Mouse (Mus musculus) midbrain, embryonic 13.5 days (tissue): ENCODE results near the gene Gm340. TPM values are rescaled to one million over a fixed set of nuclear protein-coding genes. Genes with fewer than 3 reads are reported as not detected.

Experiments
- ATAC-seq: fragments of 200-750 bp; cut with Nextera tagmentation; 2 replicates; pipeline ENCODE4 v1.8.0; 2017; ENCODE audit warnings: mild to moderate bottlenecking, moderate TSS enrichment, moderate library complexity
- H3K27ac ChIP-seq: fragments of 300-500 bp; sonication (generic); 2 replicates; pipeline ENCODE4 v1.5.1; 2015; ENCODE audit warnings: inconsistent platforms, mild to moderate bottlenecking, moderate library complexity
- H3K27me3 ChIP-seq: fragments of 300-500 bp; sonication (generic); 2 replicates; pipeline ENCODE4 v1.6.1; 2015; ENCODE audit warnings: mild to moderate bottlenecking, inconsistent platforms
- H3K36me3 ChIP-seq: fragments of 300-500 bp; sonication (generic); 2 replicates; pipeline ENCODE4 v1.6.1; 2015; ENCODE audit warnings: mild to moderate bottlenecking, inconsistent platforms
- H3K4me1 ChIP-seq: fragments of 300-500 bp; sonication (generic); replicated peaks from 2 replicates; pipeline ENCODE4 v1.6.1; 2015; ENCODE audit warnings: inconsistent platforms
- H3K4me2 ChIP-seq: fragments of 300-500 bp; sonication (generic); replicated peaks from 2 replicates; pipeline ENCODE4 v1.6.1; 2015; ENCODE audit warnings: moderate library complexity, mild to moderate bottlenecking, inconsistent platforms
- H3K4me3 ChIP-seq: fragments of 300-500 bp; sonication (generic); replicated peaks from 2 replicates; pipeline ENCODE4 v1.5.1; 2015; ENCODE audit warnings: mild to moderate bottlenecking, inconsistent platforms
- H3K9ac ChIP-seq: fragments of 300-500 bp; sonication (generic); replicated peaks from 2 replicates; pipeline ENCODE4 v1.6.1; 2015; ENCODE audit warnings: mild to moderate bottlenecking, inconsistent platforms
- H3K9me3 ChIP-seq: fragments of 300-500 bp; sonication (generic); 2 replicates; pipeline ENCODE4 v1.6.1; 2016; ENCODE audit warnings: mild to moderate bottlenecking, inconsistent platforms
- WGBS: fragments of 180-500 bp; shearing (Covaris S2); methylation state at CpG from one replicate; pipeline ENCODE4 v1.1.7; 2015; 5-methylcytosine and 5-hydroxymethylcytosine counted together
- microRNA-seq: library from miRNA; unstranded; fragments of <30 nt; microRNA quantifications from one replicate; pipeline ENCODE4, GENCODE M21; 2016
- polyA plus RNA-seq: library from polyadenylated mRNA; unstranded; fragments of >200 nt; fragmentation: Nextera tagmentation; extraction: Ambion mirVana; gene quantifications from 2 replicates; pipeline ENCODE4 v1.2.1, GENCODE M21; 2015

Gm340 gene
- polyA plus RNA-seq, 1 experiment from 2014 or later, result 3.5 TPM

- ATAC-seq, result no peak
- Histone ChIP-seq H3K36me3 (no peaks in the 10 kb centered on the region), H3K4me1 (peaks cover 70% of the 10 kb centered on the region), H3K9me3 (no peaks in the 10 kb centered on the region), H3K4me2 (no peak overlapping the region), H3K9ac (no peak overlapping the region), H3K4me3 (no peak overlapping the region), H3K27me3 (peaks cover 5% of the 10 kb centered on the region), H3K27ac (no peak overlapping the region)
- 62% methylated on average over 13 of the region's 13 CpGs for WGBS
Observed at GRCm38 (mm10) chr19:41617102-41617501, 34.9 kb downstream of the Gm340 start.

GRCm38 (mm10) chr19:41618153-41618657, 36.0 kb downstream of the Gm340 start:
- Histone ChIP-seq H3K4me1 (peaks cover 60% of the 10 kb centered on the region), H3K27ac (peak overlapping the region; percentile 19; the same call in 1 of the 2 replicates)
- 63% methylated on average over 6 of the region's 6 CpGs for WGBS

GRCm38 (mm10) chr19:41618771-41619385, 36.7 kb downstream of the Gm340 start:
- peak overlapping the region; percentile 19; the same call in 1 of the 2 replicates for H3K27ac ChIP-seq

More at GRCm38 (mm10) chr19:41618153-41618657, 36.0 kb downstream of the Gm340 start:
- H3K4me3 ChIP-seq, result no peak overlapping the region
- H3K4me2 ChIP-seq, result no peak overlapping the region
- ATAC-seq, result 0 out of 2 replicates have a peak, but pooled peaks have one; percentile 21
- no peaks in the 10 kb centered on the region for H3K36me3 ChIP-seq
- H3K9me3 ChIP-seq, result no peaks in the 10 kb centered on the region
- peaks cover 5% of the 10 kb centered on the region for H3K27me3 ChIP-seq
- no peak overlapping the region for H3K9ac ChIP-seq

GRCm38 (mm10) chr19:41620366-41621092, 38.4 kb downstream of the Gm340 start:
- H3K9me3 ChIP-seq, result 0 out of 2 replicates have a peak, but pooled peaks cover 4% of the 10 kb centered on the region
- no peak overlapping the region for H3K4me2 ChIP-seq
- H3K4me3 ChIP-seq, result no peak overlapping the region
- H3K9ac ChIP-seq, result no peak overlapping the region
- 88% methylated on average over 14 of the region's 14 CpGs for WGBS
- H3K4me1 ChIP-seq, result peaks cover 38% of the 10 kb centered on the region
- no peaks in the 10 kb centered on the region for H3K27me3 ChIP-seq
- H3K27ac ChIP-seq, result no peak overlapping the region
- peaks cover 19% of the 10 kb centered on the region for H3K36me3 ChIP-seq
- no peak for ATAC-seq

More at GRCm38 (mm10) chr19:41618771-41619385, 36.7 kb downstream of the Gm340 start:
- 68% methylated on average over 19 of the region's 19 CpGs for WGBS
- no peak overlapping the region for H3K4me3 ChIP-seq
- peaks cover 5% of the 10 kb centered on the region for H3K36me3 ChIP-seq
- ATAC-seq, result no peak
- H3K4me1 ChIP-seq, result peaks cover 53% of the 10 kb centered on the region
- peaks cover 5% of the 10 kb centered on the region for H3K27me3 ChIP-seq
- no peak overlapping the region for H3K9ac ChIP-seq
- no peak overlapping the region for H3K4me2 ChIP-seq
- H3K9me3 ChIP-seq, result no peaks in the 10 kb centered on the region

GRCm38 (mm10) chr19:41628970-41629369, 46.8 kb downstream of the Gm340 start:
- 84% methylated on average over 11 of the region's 11 CpGs for WGBS
- Histone ChIP-seq H3K4me3 (no peak overlapping the region), H3K27ac (no peak overlapping the region), H3K4me1 (0 out of 2 replicates have a peak, but pooled peaks cover 3% of the 10 kb centered on the region), H3K9me3 (0 out of 2 replicates have a peak, but pooled peaks cover 7% of the 10 kb centered on the region), H3K4me2 (no peak overlapping the region), H3K9ac (no peak overlapping the region), H3K27me3 (no peaks in the 10 kb centered on the region), H3K36me3 (peaks cover 32% of the 10 kb centered on the region)
- no peak for ATAC-seq

GRCm38 (mm10) chr19:41629532-41629931, 47.4 kb downstream of the Gm340 start:
- peaks cover 29% of the 10 kb centered on the region for H3K36me3 ChIP-seq
- no peak overlapping the region for H3K4me2 ChIP-seq
- H3K9me3 ChIP-seq, result 0 out of 2 replicates have a peak, but pooled peaks cover 7% of the 10 kb centered on the region
- ATAC-seq, result peak; percentile 70
- WGBS, result 44% methylated on average over 5 of the region's 5 CpGs
- no peak overlapping the region for H3K4me3 ChIP-seq
- no peak overlapping the region for H3K9ac ChIP-seq
- no peaks in the 10 kb centered on the region for H3K27me3 ChIP-seq
- 0 out of 2 replicates have a peak, but pooled peaks cover 3% of the 10 kb centered on the region for H3K4me1 ChIP-seq
- H3K27ac ChIP-seq, result no peak overlapping the region

GRCm38 (mm10) chr19:41634099-41634498, 51.9 kb downstream of the Gm340 start:
- Histone ChIP-seq H3K4me3 (no peak overlapping the region), H3K4me2 (no peak overlapping the region), H3K4me1 (0 out of 2 replicates have a peak, but pooled peaks cover 7% of the 10 kb centered on the region), H3K9ac (no peak overlapping the region), H3K36me3 (0 out of 2 replicates have a peak, but pooled peaks cover 4% of the 10 kb centered on the region), H3K27me3 (no peaks in the 10 kb centered on the region), H3K9me3 (no peaks in the 10 kb centered on the region), H3K27ac (no peak overlapping the region)
- 92% methylated on average over 10 of the region's 10 CpGs for WGBS
- no peak for ATAC-seq

GRCm38 (mm10) chr19:41634999-41635398, 52.8 kb downstream of the Gm340 start:
- Histone ChIP-seq H3K27ac (no peak overlapping the region), H3K9me3 (no peaks in the 10 kb centered on the region), H3K9ac (no peak overlapping the region), H3K4me2 (no peak overlapping the region), H3K4me1 (0 out of 2 replicates have a peak, but pooled peaks cover 5% of the 10 kb centered on the region), H3K4me3 (no peak overlapping the region), H3K36me3 (0 out of 2 replicates have a peak, but pooled peaks cover 7% of the 10 kb centered on the region), H3K27me3 (no peaks in the 10 kb centered on the region)
- 40% methylated on average over 6 of the region's 6 CpGs for WGBS
- ATAC-seq, result no peak

Small RNA genes within 50 kb of the gene (microRNA-seq; reads per million reads assigned to microRNA genes)
- not detected for gene Mir8091

Other genes starting within 250 kb of the Gm340 start
- 1.4 and 1.9 TPM in 2 replicates for gene Pik3ap1, start 197.3 kb upstream of the Gm340 start, polyA plus RNA-seq
- 36.5 and 36.6 TPM in 2 replicates for gene Lcor, start 99.7 kb upstream of the Gm340 start, polyA plus RNA-seq
- 13.2 and 23.8 TPM in 2 replicates for gene Slit1, start 161.3 kb downstream of the Gm340 start, polyA plus RNA-seq
- gene Arhgap19, start 219.7 kb downstream of the Gm340 start, polyA plus RNA-seq, result 11.0 and 11.6 TPM in 2 replicates
- gene Frat1, start 247.6 kb downstream of the Gm340 start, polyA plus RNA-seq, result 26.2 and 29.0 TPM in 2 replicates